Mouse (Mus musculus) heart, adult 2 months (tissue): Measurements from ENCODE around the gene Dnajb6. TPM values are rescaled to one million over a fixed set of nuclear protein-coding genes. Genes with fewer than 3 reads are reported as not detected.
"Not testable (repeated sequence)": the region's sequence is repeated elsewhere in the genome, so short reads cannot be mapped to it uniquely, and the experiment has no call there.

Source experiments
- DNase-seq, 2 experiments: peaks; one replicate each; pipeline ENCODE4 v3.0.0; 2021
- H3K27ac ChIP-seq: fragments of 200-600 bp; 2 replicates; pipeline ENCODE4 v1.8.1; 2022
- H3K27me3 ChIP-seq: fragments of 200-500 bp; 2 replicates; pipeline ENCODE4 v1.6.1; 2012; ENCODE audit warnings: mild to moderate bottlenecking, low read length, inconsistent platforms, mixed read lengths; ENCODE audit not compliant: control insufficient read depth, insufficient read depth
- H3K36me3 ChIP-seq: fragments of 200-500 bp; 2 replicates; pipeline ENCODE4 v1.6.1; 2012; ENCODE audit warnings: low read length, inconsistent platforms; ENCODE audit not compliant: control insufficient read depth, insufficient read depth
- H3K4me1 ChIP-seq: fragments of 200-500 bp; 2 replicates; pipeline ENCODE4 v1.6.1; 2011; ENCODE audit warnings: low read length; ENCODE audit not compliant: control insufficient read depth, insufficient read depth
- H3K4me3 ChIP-seq: fragments of 200-600 bp; 2 replicates; pipeline ENCODE4 v1.8.1; 2022
- H3K79me2 ChIP-seq: fragments of 200-500 bp; replicated peaks from 2 replicates; pipeline ENCODE4 v1.6.1; 2012; ENCODE audit warnings: mild to moderate bottlenecking, inconsistent platforms, low read length, moderate library complexity, mixed read lengths; ENCODE audit not compliant: control insufficient read depth, insufficient read depth
- H3K9ac ChIP-seq: fragments of 200-500 bp; 2 replicates; pipeline ENCODE4 v1.6.1; 2012; ENCODE audit warnings: low read depth, mild to moderate bottlenecking, control low read depth, inconsistent platforms, low read length, mixed read lengths
- CTCF ChIP-seq: fragments of 200-600 bp; IDR thresholded peaks from 2 replicates; pipeline ENCODE4 v1.8.1; 2022; ENCODE audit warnings: antibody characterized with exemption, mild to moderate bottlenecking, moderate library complexity
- EP300 ChIP-seq: fragments of 200-500 bp; IDR thresholded peaks from 2 replicates; pipeline ENCODE4 v1.6.1; 2011; ENCODE audit warnings: low read depth, low read length, control low read depth; ENCODE audit not compliant: insufficient read depth
- POLR2A ChIP-seq: fragments of 200-500 bp; IDR thresholded peaks from 2 replicates; pipeline ENCODE4 v1.6.1; 2011; ENCODE audit warnings: mild to moderate bottlenecking, low read depth, low read length, control low read depth; ENCODE audit not compliant: insufficient read depth
- WGBS: fragments of 180-500 bp; shearing (Covaris S2); methylation state at CpG from one replicate; pipeline ENCODE4 v1.1.7; 2018; 5-methylcytosine and 5-hydroxymethylcytosine counted together
- intact Hi-C: fragments of 180-260 bp; cut with DNase I; formaldehyde crosslinking; loops from one replicate; pipeline ENCODE4 v1.15.1; 2025
- polyA plus RNA-seq: library from polyadenylated mRNA; depleted of rRNA; stranded (reverse); fragments of >200 nt; gene quantifications from 2 replicates; pipeline ENCODE4 v1.2.3, GENCODE M21; 2012
- total RNA-seq, 2 experiments: library from RNA; stranded (reverse); gene quantifications; 2 replicates each; pipeline ENCODE4 v1.2.3; 2021

Gene Dnajb6
- total and polyA plus RNA-seq, 3 experiments: 34.0 to 78.4 (median 71.0) TPM

DNA sequence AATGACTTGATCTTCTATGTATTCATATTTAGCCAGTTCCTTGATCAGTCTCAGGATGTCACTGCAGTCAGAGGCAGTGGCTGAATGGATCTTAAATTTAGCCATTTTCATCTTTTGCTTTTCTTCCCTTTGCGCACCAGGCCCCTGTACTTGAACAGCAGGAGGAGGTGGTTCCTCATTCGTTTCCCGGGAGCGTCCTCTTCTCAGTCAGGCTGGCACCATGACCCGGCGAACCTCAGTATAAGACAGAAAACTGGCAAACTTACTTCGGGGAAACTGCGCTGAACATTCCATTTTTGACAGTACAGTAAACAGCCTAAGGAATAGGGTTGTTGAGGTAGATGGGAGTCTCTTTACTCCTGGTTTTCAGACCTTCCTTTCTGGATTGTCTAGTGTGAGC lies 59.4 kb downstream of the Dnajb6 start:
- H3K79me2 ChIP-seq, H3K36me3 ChIP-seq, DNase-seq, H3K27me3 ChIP-seq, intact Hi-C loops, H3K4me3 ChIP-seq, H3K27ac ChIP-seq, H3K9ac ChIP-seq, H3K4me1 ChIP-seq: not testable (repeated sequence)
- 85% methylated on average over 8 of the region's 8 CpGs for WGBS

DNA sequence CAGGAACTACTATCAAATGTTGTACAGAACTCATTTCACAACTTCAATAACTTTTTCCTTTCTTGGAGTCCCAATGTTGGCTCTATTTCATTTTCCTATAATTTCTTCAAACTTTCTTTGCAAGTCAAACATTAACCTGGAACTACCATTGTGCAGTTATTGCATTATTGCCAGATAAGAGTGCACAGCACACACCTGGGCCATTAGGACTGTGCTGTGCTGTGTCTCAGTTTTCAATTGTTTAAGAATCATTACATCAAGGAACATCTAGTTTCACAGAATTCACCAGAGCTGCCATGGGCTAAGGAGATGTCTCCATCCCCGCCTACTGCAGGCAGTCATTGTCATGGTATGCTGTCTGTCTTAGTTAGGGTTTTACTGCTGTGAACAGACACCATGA lies 73.5 kb downstream of the Dnajb6 start:
- DNase-seq: no peak
- no peak overlapping the region for H3K4me3 ChIP-seq
- no peak overlapping the region for H3K9ac ChIP-seq
- H3K36me3 ChIP-seq: no peaks in the 10 kb centered on the region
- no peak overlapping the region for H3K27ac ChIP-seq
- H3K79me2 ChIP-seq: no peaks in the 10 kb centered on the region
- TF ChIP-seq POLR2A: no peak
- no peak for TF ChIP-seq CTCF
- no peak for TF ChIP-seq EP300
- intact Hi-C loops: no loop called here
- no peaks in the 10 kb centered on the region for H3K4me1 ChIP-seq
- H3K27me3 ChIP-seq: no peaks in the 10 kb centered on the region
- WGBS: 100% methylated on average over 1 of the region's 1 CpGs

DNA sequence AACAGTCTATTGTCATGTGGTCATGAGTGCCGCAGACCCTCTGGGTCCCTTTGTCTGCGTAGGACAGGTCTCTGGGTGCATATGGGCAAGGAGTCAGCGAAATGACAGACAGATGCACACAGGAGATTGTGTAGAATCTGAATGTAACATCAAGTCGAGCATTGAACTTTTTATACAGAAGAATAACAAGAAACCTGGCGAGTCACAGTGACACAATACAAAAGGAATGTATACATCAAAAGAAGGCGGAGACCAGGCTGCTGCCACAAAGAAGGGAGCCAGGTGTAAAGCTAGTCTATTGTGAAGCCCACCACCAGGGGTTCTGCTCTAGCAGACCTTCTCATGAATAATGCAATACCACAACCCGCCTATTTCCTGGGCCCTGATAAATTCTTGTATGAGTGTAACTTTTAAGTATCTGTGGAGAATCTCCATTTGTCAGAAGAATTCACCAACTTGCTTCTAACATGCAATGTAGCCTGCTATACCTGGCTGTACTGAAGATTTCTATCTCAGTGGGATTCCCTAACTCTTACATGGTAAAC lies 76.0 kb downstream of the Dnajb6 start:
- WGBS: 89% methylated on average over 7 of the region's 7 CpGs
- H3K36me3 ChIP-seq, intact Hi-C loops: not testable (repeated sequence)

DNA sequence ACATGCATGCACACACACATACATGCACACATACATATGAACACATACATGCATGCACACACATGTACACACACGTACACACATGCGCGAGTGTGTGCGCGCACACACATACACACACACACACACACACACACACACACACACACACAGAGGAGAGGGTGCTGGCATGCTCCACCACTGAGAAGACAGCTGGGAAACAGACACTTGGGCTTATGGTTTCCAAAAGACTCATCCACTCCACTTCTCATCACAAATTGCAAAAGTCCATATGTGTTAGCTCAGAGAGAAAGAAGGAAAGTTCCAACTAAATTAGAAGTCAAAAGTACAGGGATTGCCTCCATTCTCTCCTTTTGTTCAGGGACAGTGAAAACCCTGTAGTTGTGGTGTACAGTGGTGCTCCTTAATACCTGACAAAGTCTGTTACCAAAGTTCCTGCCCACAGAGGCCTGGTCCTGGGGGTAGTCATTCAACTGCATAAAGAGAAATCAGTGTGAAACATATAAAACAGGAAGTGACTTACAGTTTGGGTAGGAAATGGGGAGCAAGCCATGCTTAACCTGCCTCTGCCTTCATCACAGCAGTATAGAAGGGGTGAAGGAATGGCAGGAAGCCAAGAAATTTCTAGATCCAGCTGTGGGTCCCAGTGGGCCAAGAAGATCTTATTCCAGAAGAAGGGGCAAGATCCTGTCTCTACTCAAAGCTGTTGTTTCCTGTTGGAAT lies 81.2 kb downstream of the Dnajb6 start:
- H3K27ac ChIP-seq: no peak overlapping the region
- no peaks in the 10 kb centered on the region for H3K4me1 ChIP-seq
- intact Hi-C loops: no loop called here
- no peak overlapping the region for H3K9ac ChIP-seq
- no peaks in the 10 kb centered on the region for H3K36me3 ChIP-seq
- TF ChIP-seq POLR2A: no peak
- no peak for TF ChIP-seq EP300
- TF ChIP-seq CTCF: no peak
- no peaks in the 10 kb centered on the region for H3K79me2 ChIP-seq
- H3K27me3 ChIP-seq: no peaks in the 10 kb centered on the region
- no peak for DNase-seq
- no peak overlapping the region for H3K4me3 ChIP-seq
- 96% methylated on average over 5 of the region's 5 CpGs for WGBS

More for the DNA sequence above, 76.0 kb downstream of the Dnajb6 start:
- not testable (repeated sequence) for DNase-seq, H3K79me2 ChIP-seq, H3K27me3 ChIP-seq, H3K9ac ChIP-seq, H3K27ac ChIP-seq, H3K4me3 ChIP-seq, H3K4me1 ChIP-seq

DNA sequence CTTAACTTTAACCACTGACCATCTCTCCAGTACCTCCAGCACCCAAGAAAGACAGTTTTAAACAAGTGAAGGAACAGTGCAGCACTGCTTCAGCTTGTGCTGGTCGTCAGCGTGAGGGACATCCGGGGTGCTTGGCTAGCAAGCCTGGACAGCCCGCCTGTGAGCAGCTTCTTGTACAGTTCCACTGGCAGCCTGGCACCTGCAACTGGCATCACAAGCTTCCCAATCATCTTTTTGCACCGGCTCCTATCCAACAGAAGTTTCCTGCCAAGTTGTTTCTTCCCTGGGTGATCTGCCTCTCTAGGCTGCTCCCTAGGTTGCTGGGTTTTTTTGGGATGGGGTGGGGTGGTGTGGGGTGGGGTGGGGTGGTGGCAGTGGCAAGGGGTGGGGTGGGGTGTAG lies 81.9 kb downstream of the Dnajb6 start:
- Histone ChIP-seq H3K27me3 (no peaks in the 10 kb centered on the region), H3K36me3 (no peaks in the 10 kb centered on the region), H3K4me1 (no peaks in the 10 kb centered on the region), H3K4me3 (no peak overlapping the region), H3K79me2 (no peaks in the 10 kb centered on the region), H3K27ac (no peak overlapping the region), H3K9ac (no peak overlapping the region)
- 55% methylated on average over 5 of the region's 5 CpGs for WGBS
- TF ChIP-seq CTCF (no peak), POLR2A (no peak)
- intact Hi-C loops: no loop called here
- DNase-seq: peak; percentile 38 to 68

DNA sequence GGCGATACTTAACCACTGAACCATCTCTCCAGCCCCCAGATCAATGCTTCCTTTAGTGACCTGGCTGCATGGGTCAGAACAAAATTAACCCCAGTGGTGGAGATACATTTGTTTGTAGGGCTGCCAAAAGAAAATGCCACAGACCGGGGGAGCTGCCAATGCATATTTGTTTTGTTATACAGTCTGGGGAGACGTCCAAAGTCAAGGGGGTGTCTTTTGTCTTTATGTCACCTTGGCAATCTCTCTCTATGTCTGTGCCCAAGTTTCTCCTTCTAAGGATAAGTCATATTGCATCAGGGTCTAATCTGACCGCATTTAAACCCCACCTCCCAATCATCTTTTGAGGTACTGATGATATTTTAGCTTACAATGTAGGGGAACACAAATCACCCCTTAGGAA lies 82.8 kb downstream of the Dnajb6 start:
- H3K9ac ChIP-seq: no peak overlapping the region
- WGBS: 56% methylated on average over 4 of the region's 4 CpGs
- no peaks in the 10 kb centered on the region for H3K36me3 ChIP-seq
- H3K4me1 ChIP-seq: no peaks in the 10 kb centered on the region
- H3K27ac ChIP-seq: no peak overlapping the region
- intact Hi-C loops: no loop called here
- no peak overlapping the region for H3K4me3 ChIP-seq
- no peak for DNase-seq
- TF ChIP-seq POLR2A (no peak), CTCF (no peak), EP300 (no peak)
- no peaks in the 10 kb centered on the region for H3K79me2 ChIP-seq
- H3K27me3 ChIP-seq: no peaks in the 10 kb centered on the region
